Mouse (Mus musculus) thymus, adult 2 months (tissue): ENCODE data around the gene Mapk8. TPM values are rescaled to one million over a fixed set of nuclear protein-coding genes. Genes with fewer than 3 reads are reported as not detected.

Experiments used
- DNase-seq: peaks from one replicate; pipeline ENCODE4 v3.0.0; 2021
- H3K27ac ChIP-seq: fragments of 200-500 bp; 2 replicates; pipeline ENCODE4 v1.5.1; 2012; ENCODE audit warnings: low read length, control low read depth; ENCODE audit not compliant: control insufficient read depth, insufficient read depth
- H3K27me3 ChIP-seq: fragments of 200-500 bp; 2 replicates; pipeline ENCODE4 v1.6.1; 2012; ENCODE audit warnings: mild to moderate bottlenecking, low read length, moderate library complexity, mixed read lengths; ENCODE audit not compliant: control insufficient read depth, insufficient read depth
- H3K36me3 ChIP-seq: fragments of 200-500 bp; 2 replicates; pipeline ENCODE4 v1.6.1; 2012; ENCODE audit warnings: mild to moderate bottlenecking, low read length, moderate library complexity; ENCODE audit not compliant: control insufficient read depth, insufficient read depth
- H3K4me1 ChIP-seq: fragments of 200-500 bp; replicated peaks from 2 replicates; pipeline ENCODE4 v1.6.1; 2012; ENCODE audit warnings: low read length; ENCODE audit not compliant: control insufficient read depth, insufficient read depth
- H3K4me3 ChIP-seq: fragments of 200-500 bp; 2 replicates; pipeline ENCODE4 v1.5.1; 2012; ENCODE audit warnings: mild to moderate bottlenecking, low read length, control low read depth, moderate library complexity; ENCODE audit not compliant: control insufficient read depth, insufficient read depth
- CTCF ChIP-seq: fragments of 200-500 bp; IDR thresholded peaks from 2 replicates; pipeline ENCODE4 v1.5.1; 2012; ENCODE audit warnings: mild to moderate bottlenecking, control low read depth, low read length, moderate library complexity, borderline replicate concordance; ENCODE audit not compliant: control insufficient read depth, poor library complexity, insufficient read depth; ENCODE audit errors: extremely low read depth
- POLR2A ChIP-seq: fragments of 200-500 bp; IDR thresholded peaks from 2 replicates; pipeline ENCODE4 v1.6.1; 2012; ENCODE audit warnings: mild to moderate bottlenecking, low read length, control low read depth, moderate library complexity; ENCODE audit not compliant: control insufficient read depth, poor library complexity, insufficient read depth; ENCODE audit errors: extremely low read depth
- WGBS: fragments of 180-500 bp; shearing (Covaris S2); methylation state at CpG from one replicate; pipeline ENCODE4 v1.1.7; 2018; 5-methylcytosine and 5-hydroxymethylcytosine counted together
- polyA plus RNA-seq: library from polyadenylated mRNA; depleted of rRNA; stranded (reverse); fragments of >200 nt; gene quantifications from 2 replicates; pipeline ENCODE4 v1.2.3, GENCODE M21; 2012

Mapk8 gene
- polyA plus RNA-seq, 1 experiment, result 11.9 TPM

DNA sequence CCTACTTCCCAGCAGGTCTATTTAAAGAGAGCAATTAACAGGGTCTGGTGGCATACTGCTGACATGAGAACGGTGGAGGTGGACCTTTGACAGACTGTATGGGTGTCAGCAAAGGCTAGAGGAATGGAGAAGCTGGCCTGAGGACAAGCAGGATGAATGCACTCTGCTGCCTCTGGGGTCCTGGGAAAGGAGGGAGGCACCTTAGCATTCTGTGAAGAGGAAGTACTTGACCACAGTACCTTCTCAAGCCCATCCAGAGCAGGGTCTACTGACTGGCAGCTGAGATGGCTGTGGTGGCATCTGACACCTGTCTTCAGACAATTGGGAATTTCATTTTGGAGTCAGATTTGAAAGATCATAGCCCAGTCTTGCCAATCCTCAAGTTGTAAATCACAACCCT lies 73.7 kb downstream of the Mapk8 start:
- WGBS, result 39% methylated on average over 1 of the region's 1 CpGs
- DNase-seq, result no peak
- TF ChIP-seq CTCF, result no peak
- no peak for TF ChIP-seq POLR2A

DNA sequence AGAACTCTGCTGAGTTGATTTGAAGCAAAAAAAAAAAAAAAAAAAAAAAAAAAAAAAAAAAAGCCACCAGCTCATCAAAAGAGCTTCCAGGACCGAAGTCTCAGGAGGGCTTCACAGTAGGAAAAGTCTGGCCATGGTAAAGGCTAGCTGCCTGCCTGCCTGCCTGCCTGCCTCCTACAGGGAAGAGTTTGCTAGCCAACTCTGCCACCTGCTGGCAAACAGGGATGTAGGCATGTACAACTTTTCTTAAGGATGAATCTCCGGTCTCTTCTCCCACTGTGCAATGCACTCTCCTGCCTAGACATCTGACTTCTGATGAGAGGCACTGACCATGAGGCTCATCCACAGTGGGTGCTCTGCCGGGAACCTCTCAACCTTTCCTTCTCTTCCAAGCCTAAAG lies 75.7 kb downstream of the Mapk8 start:
- DNase-seq, result peak; percentile 47
- H3K4me3 ChIP-seq, result no peak overlapping the region
- 28% methylated on average over 3 of the region's 3 CpGs for WGBS
- H3K4me1 ChIP-seq, result no peaks in the 10 kb centered on the region
- TF ChIP-seq POLR2A (no peak), CTCF (peak; percentile 49; the same call in 1 of the 2 replicates)
- H3K36me3 ChIP-seq, result no peaks in the 10 kb centered on the region
- no peaks in the 10 kb centered on the region for H3K27me3 ChIP-seq
- no peak overlapping the region for H3K27ac ChIP-seq

More for the DNA sequence above, 73.7 kb downstream of the Mapk8 start:
- no peaks in the 10 kb centered on the region for H3K4me1 ChIP-seq
- no peaks in the 10 kb centered on the region for H3K27me3 ChIP-seq
- H3K27ac ChIP-seq, result no peak overlapping the region
- H3K36me3 ChIP-seq, result no peaks in the 10 kb centered on the region
- no peak overlapping the region for H3K4me3 ChIP-seq

DNA sequence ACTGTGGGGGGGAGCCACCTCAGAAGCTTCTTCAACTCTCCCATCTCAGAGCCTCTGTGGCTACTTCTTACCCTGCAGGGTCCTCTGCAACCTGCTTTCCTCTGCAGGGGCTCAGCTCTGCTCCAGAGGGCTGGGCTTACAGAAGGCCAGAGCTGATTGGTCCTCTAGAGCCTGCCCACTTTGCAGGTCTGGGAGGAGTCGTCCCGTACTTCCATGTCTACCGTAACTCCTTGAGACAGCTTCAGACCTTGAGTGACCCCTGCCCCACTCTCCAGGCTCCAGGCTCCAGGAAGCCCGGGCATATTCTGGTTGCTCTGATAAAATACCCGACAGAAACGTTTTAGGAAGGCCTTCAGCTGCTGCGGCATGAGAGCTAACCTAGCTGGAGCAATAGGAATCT lies 76.9 kb downstream of the Mapk8 start:
- 13% methylated on average over 7 of the region's 7 CpGs for WGBS
- no peaks in the 10 kb centered on the region for H3K36me3 ChIP-seq
- no peak for TF ChIP-seq POLR2A
- TF ChIP-seq CTCF, result no peak
- no peak overlapping the region for H3K4me3 ChIP-seq
- no peaks in the 10 kb centered on the region for H3K4me1 ChIP-seq
- H3K27ac ChIP-seq, result no peak overlapping the region
- H3K27me3 ChIP-seq, result no peaks in the 10 kb centered on the region
- DNase-seq, result no peak

DNA sequence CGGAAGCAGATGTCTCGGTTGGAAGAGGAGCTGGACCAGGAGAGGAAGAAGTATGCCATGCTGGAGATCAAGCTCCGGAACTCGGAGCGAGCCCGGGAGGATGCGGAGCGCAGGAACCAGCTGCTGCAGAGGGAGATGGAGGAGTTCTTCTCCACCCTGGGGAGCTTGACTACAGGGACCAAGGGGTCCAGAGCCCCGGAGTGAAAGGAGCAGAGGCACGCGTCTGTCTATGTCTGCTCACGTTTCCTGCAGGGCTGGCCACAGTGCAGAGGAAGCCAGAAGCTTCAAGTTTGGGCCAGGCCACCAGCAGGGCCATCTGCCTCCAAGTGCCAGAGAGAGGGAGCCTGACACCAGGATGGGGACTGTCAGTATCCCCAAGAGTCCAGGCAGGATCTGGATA lies 77.6 kb downstream of the Mapk8 start:
- no peak overlapping the region for H3K27ac ChIP-seq
- H3K36me3 ChIP-seq, result no peaks in the 10 kb centered on the region
- H3K27me3 ChIP-seq, result no peaks in the 10 kb centered on the region
- TF ChIP-seq CTCF (no peak), POLR2A (no peak)
- WGBS, result 76% methylated on average over 12 of the region's 12 CpGs
- H3K4me3 ChIP-seq, result no peak overlapping the region
- no peak for DNase-seq
- H3K4me1 ChIP-seq, result no peaks in the 10 kb centered on the region

DNA sequence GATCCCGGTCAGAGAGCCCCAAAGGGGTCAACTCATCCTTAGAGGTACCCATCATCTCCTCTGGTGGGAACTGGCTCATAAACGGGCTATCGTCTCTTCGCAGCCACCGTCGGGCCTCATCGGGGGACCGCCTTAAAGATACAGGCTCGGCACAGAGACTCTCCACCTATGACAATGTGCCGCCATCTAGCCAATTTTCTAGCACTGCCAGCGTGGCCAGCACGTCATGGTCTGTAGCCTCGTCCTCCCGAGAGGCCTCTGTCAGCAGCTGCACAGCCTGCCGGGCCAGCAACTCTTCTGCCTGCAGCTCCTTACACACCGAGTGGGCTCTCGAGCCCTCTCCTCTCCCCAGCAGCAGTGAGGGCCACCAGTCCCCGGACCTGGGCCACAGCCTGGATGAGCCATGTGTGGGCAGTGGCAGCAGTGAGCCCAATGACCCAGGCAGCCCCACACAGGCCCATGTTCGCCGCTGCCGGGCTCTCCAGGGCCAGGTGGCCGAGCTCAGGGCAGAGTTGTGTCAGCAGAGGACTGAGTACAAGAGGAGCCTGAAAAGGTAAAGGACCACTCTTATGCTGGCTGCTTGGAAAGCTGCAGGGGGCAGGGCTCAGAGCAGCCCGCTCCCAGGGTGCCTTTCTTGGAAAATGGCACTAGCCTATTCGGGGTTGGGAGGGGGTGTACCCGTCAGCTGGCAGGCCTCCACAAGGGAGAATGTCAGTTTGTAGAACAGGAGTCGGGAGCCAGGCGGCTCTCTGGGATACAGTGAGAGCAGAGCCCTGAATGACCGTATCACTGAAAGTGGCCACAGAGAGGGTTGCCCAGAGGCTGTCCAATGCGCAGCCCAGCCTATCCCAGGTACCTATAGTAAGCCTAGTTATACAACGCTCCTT lies 79.8 kb downstream of the Mapk8 start:
- 93% methylated on average over 30 of the region's 30 CpGs for WGBS
- Histone ChIP-seq H3K27me3 (no peaks in the 10 kb centered on the region), H3K27ac (no peak overlapping the region), H3K4me1 (no peaks in the 10 kb centered on the region), H3K36me3 (no peaks in the 10 kb centered on the region), H3K4me3 (no peak overlapping the region)
- DNase-seq, result no peak
- TF ChIP-seq CTCF (no peak), POLR2A (no peak)

DNA sequence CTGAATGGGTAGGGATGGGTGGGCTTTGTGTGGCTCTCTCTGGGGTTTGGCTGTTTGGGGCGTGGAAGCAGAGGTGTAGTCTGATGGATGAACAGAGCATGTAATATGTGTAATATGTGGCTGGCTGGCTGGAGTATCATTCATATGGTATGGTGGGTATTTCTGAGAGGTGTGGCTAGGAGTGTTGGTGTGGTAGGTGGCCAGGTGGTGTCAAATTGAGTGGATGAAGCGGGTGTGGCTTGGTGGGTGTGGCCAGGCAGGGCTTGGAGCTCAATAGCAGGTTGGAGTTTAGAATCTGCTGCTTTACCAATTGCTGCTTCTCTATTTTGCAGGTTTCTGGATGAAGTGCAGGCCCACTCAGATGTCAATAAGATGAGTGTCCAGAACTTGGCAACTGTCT lies 82.9 kb downstream of the Mapk8 start:
- Histone ChIP-seq H3K27me3 (no peaks in the 10 kb centered on the region), H3K4me3 (no peak overlapping the region), H3K36me3 (no peaks in the 10 kb centered on the region), H3K27ac (no peak overlapping the region), H3K4me1 (no peaks in the 10 kb centered on the region)
- TF ChIP-seq CTCF (no peak), POLR2A (no peak)
- no peak for DNase-seq
- WGBS, result 75% methylated on average over 2 of the region's 2 CpGs

DNA sequence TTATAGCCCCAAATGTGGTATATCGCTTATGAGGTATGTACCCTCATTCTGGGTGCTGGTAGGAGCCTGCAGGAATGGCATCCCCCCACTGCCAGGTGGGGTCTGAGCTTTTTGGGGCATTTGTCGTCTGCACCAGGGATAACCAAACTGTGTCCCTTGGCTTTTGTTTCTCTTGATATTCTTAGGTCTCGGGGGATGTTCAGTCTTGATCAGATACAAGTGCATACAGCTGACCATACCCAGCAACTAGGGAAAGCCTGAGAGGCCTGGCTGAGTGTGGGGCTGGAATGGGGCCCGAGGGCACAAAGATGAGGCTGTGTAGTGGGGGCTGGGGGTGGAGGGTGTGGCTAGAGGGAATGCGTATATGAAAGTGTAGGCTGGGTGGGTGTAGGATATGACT lies 83.3 kb downstream of the Mapk8 start:
- WGBS, result 72% methylated on average over 5 of the region's 5 CpGs
- TF ChIP-seq CTCF (no peak), POLR2A (no peak)
- H3K4me1 ChIP-seq, result no peaks in the 10 kb centered on the region
- no peaks in the 10 kb centered on the region for H3K27me3 ChIP-seq
- no peak for DNase-seq
- H3K27ac ChIP-seq, result no peak overlapping the region
- no peaks in the 10 kb centered on the region for H3K36me3 ChIP-seq
- no peak overlapping the region for H3K4me3 ChIP-seq
